Mouse (Mus musculus) neural tube, embryonic 12.5 days (tissue): ENCODE measurements around the gene Kras. TPM values are rescaled to one million over a fixed set of nuclear protein-coding genes. Genes with fewer than 3 reads are reported as not detected.
A peak's percentile ranks its signal among the peaks of the same experiment; 100 is the strongest.

Experiments
- ATAC-seq: fragments of 200-750 bp; cut with Nextera tagmentation; 2 replicates; pipeline ENCODE4 v1.8.0; 2017; ENCODE audit warnings: low read depth, mild to moderate bottlenecking, moderate TSS enrichment, moderate library complexity; ENCODE audit not compliant: low FRiP score
- H3K27ac ChIP-seq: fragments of 300-500 bp; sonication (generic); 2 replicates; pipeline ENCODE4 v1.5.1; 2016
- H3K27me3 ChIP-seq: fragments of 300-500 bp; sonication (generic); replicated peaks from 2 replicates; pipeline ENCODE4 v1.6.1; 2016; ENCODE audit warnings: mild to moderate bottlenecking
- H3K36me3 ChIP-seq: fragments of 300-500 bp; sonication (generic); 2 replicates; pipeline ENCODE4 v1.6.1; 2016; ENCODE audit warnings: mild to moderate bottlenecking
- H3K4me1 ChIP-seq: fragments of 300-500 bp; sonication (generic); 2 replicates; pipeline ENCODE4 v1.6.1; 2016
- H3K4me2 ChIP-seq: fragments of 300-500 bp; sonication (generic); replicated peaks from 2 replicates; pipeline ENCODE4 v1.6.1; 2016; ENCODE audit warnings: mild to moderate bottlenecking
- H3K4me3 ChIP-seq: fragments of 300-500 bp; sonication (generic); 2 replicates; pipeline ENCODE4 v1.5.1; 2016
- H3K9ac ChIP-seq: fragments of 300-500 bp; sonication (generic); 2 replicates; pipeline ENCODE4 v1.6.1; 2016; ENCODE audit warnings: mild to moderate bottlenecking
- H3K9me3 ChIP-seq: fragments of 300-500 bp; sonication (generic); 2 replicates; pipeline ENCODE4 v1.6.1; 2016; ENCODE audit warnings: mild to moderate bottlenecking
- WGBS: fragments of 180-500 bp; shearing (Covaris S2); methylation state at CpG from one replicate; pipeline ENCODE4 v1.1.7; 2016; 5-methylcytosine and 5-hydroxymethylcytosine counted together
- polyA plus RNA-seq: library from polyadenylated mRNA; unstranded; fragments of >200 nt; fragmentation: Nextera tagmentation; extraction: Ambion mirVana; gene quantifications from 2 replicates; pipeline ENCODE4 v1.2.1, GENCODE M21; 2016

Kras gene
- polyA plus RNA-seq, 1 experiment from 2014 or later, result 114 TPM

- Histone ChIP-seq H3K4me2 (no peak overlapping the region), H3K27me3 (no peaks in the 10 kb centered on the region), H3K36me3 (no peaks in the 10 kb centered on the region), H3K4me1 (0 out of 2 replicates have a peak, but pooled peaks cover under 1% of the 10 kb centered on the region), H3K27ac (no peak overlapping the region), H3K9me3 (no peaks in the 10 kb centered on the region), H3K4me3 (no peak overlapping the region), H3K9ac (no peak overlapping the region)
- no peak for ATAC-seq
- 77% methylated on average over 10 of the region's 10 CpGs for WGBS
These were observed 44.9 kb downstream of the Kras start for GRCm38 (mm10) chr6:145205142-145205541.

GRCm38 (mm10) chr6:145204440-145204839 is 45.6 kb downstream of the Kras start:
- ATAC-seq, result no peak
- no peaks in the 10 kb centered on the region for H3K27me3 ChIP-seq
- 94% methylated on average over 6 of the region's 6 CpGs for WGBS

DNA sequence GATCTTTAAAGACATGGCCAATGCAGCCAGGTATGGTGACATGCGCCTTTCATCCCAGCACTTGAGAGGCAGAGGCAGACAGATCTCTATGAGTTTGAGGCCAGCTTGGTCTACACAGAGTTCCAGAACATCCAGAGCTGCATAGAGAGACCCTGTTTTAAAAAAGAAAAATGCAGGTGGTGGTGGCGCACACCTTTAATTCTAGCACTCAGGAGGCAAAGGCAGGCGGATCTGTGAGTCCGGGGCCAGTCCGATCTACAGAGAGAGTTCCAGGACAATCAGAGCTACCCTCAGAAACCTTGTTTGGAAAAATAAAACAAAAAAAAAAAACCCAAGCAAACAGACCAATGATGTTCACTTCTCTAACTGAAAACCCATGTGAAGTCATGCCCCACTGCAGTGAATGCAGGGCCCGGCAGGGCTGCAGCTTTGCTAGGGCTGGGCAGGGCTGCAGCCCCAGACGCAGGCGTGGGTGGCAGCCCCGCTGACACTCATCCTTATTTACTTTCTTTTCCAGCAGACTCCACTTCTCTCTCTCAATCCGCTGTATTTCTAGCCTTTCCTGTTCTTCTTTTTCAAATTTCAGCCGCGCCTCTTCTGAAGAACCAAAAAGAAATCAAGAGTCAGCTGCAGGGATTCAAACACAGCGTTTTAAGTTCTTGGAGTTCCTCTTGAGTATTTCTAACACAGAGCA is 47.5 kb downstream of the Kras start:
- Histone ChIP-seq H3K4me2 (no peak overlapping the region), H3K36me3 (no peaks in the 10 kb centered on the region), H3K27ac (no peak overlapping the region), H3K4me1 (no peaks in the 10 kb centered on the region), H3K4me3 (no peak overlapping the region), H3K27me3 (no peaks in the 10 kb centered on the region), H3K9me3 (no peaks in the 10 kb centered on the region), H3K9ac (no peak overlapping the region)
- ATAC-seq, result no peak
- 85% methylated on average over 13 of the region's 13 CpGs for WGBS

More at GRCm38 (mm10) chr6:145204440-145204839, 45.6 kb downstream of the Kras start:
- no peak overlapping the region for H3K4me2 ChIP-seq
- H3K4me1 ChIP-seq, result no peaks in the 10 kb centered on the region
- no peak overlapping the region for H3K9ac ChIP-seq
- H3K27ac ChIP-seq, result no peak overlapping the region
- H3K9me3 ChIP-seq, result no peaks in the 10 kb centered on the region
- H3K36me3 ChIP-seq, result no peaks in the 10 kb centered on the region
- no peak overlapping the region for H3K4me3 ChIP-seq

- no peaks in the 10 kb centered on the region for H3K4me1 ChIP-seq
- H3K27me3 ChIP-seq, result no peaks in the 10 kb centered on the region
- H3K9ac ChIP-seq, result no peak overlapping the region
- no peak for ATAC-seq
- WGBS, result 93% methylated on average over 8 of the region's 8 CpGs
- H3K9me3 ChIP-seq, result no peaks in the 10 kb centered on the region
- no peak overlapping the region for H3K4me3 ChIP-seq
- no peaks in the 10 kb centered on the region for H3K36me3 ChIP-seq
- H3K4me2 ChIP-seq, result no peak overlapping the region
- no peak overlapping the region for H3K27ac ChIP-seq
These were observed 51.9 kb downstream of the Kras start for GRCm38 (mm10) chr6:145197949-145198686.

DNA sequence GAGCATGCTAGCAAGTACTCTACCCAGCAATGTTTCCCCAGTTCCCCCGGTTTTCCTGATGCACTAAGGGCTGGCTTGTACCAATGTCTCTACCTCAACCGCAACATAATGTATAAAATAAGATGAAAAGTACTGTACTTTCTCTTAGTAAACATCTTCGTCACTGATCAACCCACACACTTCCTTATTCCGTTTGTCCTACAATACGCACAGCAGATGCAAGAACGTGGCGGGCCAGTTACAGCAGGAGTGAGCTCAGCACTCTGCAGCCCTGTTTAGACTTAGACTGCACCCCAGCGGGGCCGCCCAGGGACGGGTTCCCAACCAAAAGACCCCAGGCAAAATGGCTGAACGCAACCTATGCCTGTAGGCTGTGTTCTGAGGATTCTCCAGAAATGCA is 56.6 kb downstream of the Kras start:
- Histone ChIP-seq H3K27me3 (no peaks in the 10 kb centered on the region), H3K4me2 (no peak overlapping the region), H3K9me3 (no peaks in the 10 kb centered on the region), H3K27ac (no peak overlapping the region), H3K4me1 (no peaks in the 10 kb centered on the region), H3K9ac (no peak overlapping the region), H3K4me3 (no peak overlapping the region), H3K36me3 (no peaks in the 10 kb centered on the region)
- 82% methylated on average over 11 of the region's 11 CpGs for WGBS
- ATAC-seq, result no peak

DNA sequence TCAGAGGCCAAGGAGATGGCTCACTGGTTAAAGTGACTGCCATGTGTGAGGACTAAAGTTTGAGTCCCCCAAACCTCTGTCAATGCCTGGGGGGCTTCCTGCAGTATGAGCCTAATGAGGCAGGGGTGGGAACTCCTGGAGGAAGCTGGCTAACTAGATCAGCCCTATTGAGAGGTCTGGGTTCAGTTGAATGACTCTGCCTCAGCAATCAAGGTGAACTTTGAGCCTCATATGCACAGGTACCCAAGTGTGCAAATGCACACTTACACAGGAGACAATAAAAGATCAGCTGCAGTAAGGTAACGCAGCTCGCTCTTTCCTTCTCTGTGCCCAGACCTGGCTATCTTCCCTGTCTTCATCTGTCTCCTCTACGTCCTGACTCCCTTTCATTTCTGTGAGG is 57.0 kb downstream of the Kras start:
- H3K36me3 ChIP-seq, result no peaks in the 10 kb centered on the region
- WGBS, result 90% methylated on average over 3 of the region's 3 CpGs
- no peak overlapping the region for H3K9ac ChIP-seq
- H3K4me1 ChIP-seq, result no peaks in the 10 kb centered on the region
- H3K27me3 ChIP-seq, result no peaks in the 10 kb centered on the region
- H3K4me2 ChIP-seq, result no peak overlapping the region
- H3K27ac ChIP-seq, result no peak overlapping the region
- ATAC-seq, result no peak
- no peaks in the 10 kb centered on the region for H3K9me3 ChIP-seq
- H3K4me3 ChIP-seq, result no peak overlapping the region

DNA sequence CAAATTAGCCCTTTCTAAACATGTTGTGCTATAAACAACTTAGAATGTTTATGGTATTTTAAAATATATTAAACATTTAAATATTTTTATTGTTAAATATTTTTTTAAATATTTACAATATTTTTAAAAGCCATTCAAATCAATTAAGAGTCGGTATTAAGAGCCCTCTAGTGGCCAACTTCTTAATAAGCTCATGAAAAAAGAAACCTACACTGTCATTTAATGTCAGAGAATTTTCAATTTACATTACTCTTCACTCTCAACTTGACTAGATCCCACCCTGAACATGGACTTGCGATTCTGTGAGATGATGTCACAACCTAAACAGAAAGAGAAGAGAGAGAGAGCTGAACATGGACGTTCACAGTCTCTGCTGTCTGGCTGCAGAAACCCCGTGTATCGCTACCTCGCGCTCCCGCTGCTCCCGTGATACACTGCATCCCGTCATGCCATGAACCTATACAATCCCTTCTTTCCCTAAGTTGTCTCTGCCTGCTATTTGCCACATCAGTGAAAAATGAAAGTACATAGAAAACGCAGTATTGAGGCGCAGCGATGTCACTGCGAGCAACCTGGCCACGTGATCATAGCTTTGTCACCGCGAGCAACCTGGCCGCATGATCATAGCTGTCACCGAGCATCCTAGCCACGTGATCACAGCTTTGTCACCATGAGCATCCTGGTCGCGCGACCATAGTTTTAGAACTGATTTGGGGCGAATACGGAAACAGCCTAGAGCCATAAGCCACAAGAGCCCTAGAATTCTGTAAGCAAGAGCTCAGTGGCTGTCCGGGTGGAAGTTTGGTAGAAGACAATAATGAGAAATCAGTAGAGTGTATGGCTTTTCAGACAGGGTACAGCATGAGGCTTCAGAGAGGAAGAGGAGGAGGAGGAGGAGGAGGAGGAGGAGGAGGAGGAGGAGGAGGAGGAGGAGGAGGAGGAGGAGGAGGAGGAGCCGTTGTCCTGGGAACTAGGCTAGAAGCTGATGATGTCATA is 62.6 kb downstream of the Kras start:
- H3K9me3 ChIP-seq, result no peaks in the 10 kb centered on the region
- H3K4me2 ChIP-seq, result peak overlapping the region; percentile 40
- 68% methylated on average over 27 of the region's 27 CpGs for whole genome bisulfite sequencing
- ATAC-seq, result peak; percentile 72; the same call in 1 of the 2 replicates
- H3K9ac ChIP-seq, result no peak overlapping the region
- H3K4me1 ChIP-seq, result no peaks in the 10 kb centered on the region
- H3K36me3 ChIP-seq, result no peaks in the 10 kb centered on the region
- 0 out of 2 replicates have a peak overlapping the region, but pooled peaks have one; percentile 9 for H3K4me3 ChIP-seq
- no peak overlapping the region for H3K27ac ChIP-seq
- no peaks in the 10 kb centered on the region for H3K27me3 ChIP-seq

GRCm38 (mm10) chr6:145186096-145186495 is 63.9 kb downstream of the Kras start:
- WGBS, result 89% methylated on average over 1 of the region's 1 CpGs

DNA sequence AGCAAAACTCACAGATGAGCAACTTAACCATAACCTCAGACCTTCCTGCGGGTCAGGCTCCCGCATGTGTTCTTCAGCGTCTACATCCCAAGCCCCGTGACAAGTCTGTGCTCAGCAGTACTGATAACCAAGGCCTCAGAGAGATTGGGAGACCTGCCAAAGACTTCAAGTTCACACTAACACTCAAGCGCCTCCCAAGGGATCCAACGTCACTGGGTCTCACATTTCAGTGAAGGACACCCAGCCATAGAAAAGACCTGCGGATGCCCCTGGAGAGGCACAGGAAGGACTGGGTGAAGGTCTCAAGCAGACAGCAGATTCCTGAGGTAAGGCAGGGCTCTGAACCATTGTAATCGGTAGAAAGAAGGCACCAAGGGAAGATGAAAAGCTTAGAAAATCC is 68.0 kb downstream of the Kras start:
- H3K27ac ChIP-seq, result no peak overlapping the region
- H3K36me3 ChIP-seq, result no peaks in the 10 kb centered on the region
- no peaks in the 10 kb centered on the region for H3K9me3 ChIP-seq
- no peak overlapping the region for H3K4me2 ChIP-seq
- 81% methylated on average over 8 of the region's 8 CpGs for WGBS
- H3K4me1 ChIP-seq, result no peaks in the 10 kb centered on the region
- ATAC-seq, result no peak
- no peaks in the 10 kb centered on the region for H3K27me3 ChIP-seq
- H3K4me3 ChIP-seq, result no peak overlapping the region
- no peak overlapping the region for H3K9ac ChIP-seq

More at GRCm38 (mm10) chr6:145186096-145186495, 63.9 kb downstream of the Kras start:
- Histone ChIP-seq H3K4me3 (no peak overlapping the region), H3K36me3 (no peaks in the 10 kb centered on the region), H3K9ac (no peak overlapping the region), H3K27me3 (no peaks in the 10 kb centered on the region), H3K4me2 (no peak overlapping the region), H3K4me1 (no peaks in the 10 kb centered on the region), H3K27ac (no peak overlapping the region), H3K9me3 (no peaks in the 10 kb centered on the region)
- ATAC-seq, result no peak

DNA sequence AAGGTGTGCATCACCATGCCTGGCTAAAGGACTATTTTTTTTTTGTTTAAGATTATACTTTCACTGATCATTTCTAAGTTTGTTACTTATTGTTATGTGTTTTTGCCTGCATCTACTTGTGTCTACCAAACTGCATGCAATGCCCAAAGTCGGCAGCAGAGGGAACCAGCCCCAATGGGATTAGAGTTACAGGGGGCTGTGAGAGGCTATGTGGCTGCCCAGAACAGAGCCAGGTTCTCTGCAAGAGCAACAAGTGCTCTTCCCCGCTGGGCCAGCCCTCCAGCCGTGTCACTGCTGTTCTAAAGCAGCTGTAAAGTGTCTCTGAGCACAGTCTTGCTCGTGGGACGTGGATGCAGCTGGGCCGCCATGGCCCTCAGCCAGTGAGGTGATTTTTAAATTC is 70.4 kb downstream of the Kras start:
- Histone ChIP-seq H3K9ac (no peak overlapping the region), H3K9me3 (no peaks in the 10 kb centered on the region), H3K27me3 (0 out of 2 replicates have a peak, but pooled peaks cover 7% of the 10 kb centered on the region), H3K36me3 (no peaks in the 10 kb centered on the region), H3K4me1 (peaks cover 8% of the 10 kb centered on the region), H3K4me2 (no peak overlapping the region), H3K27ac (no peak overlapping the region), H3K4me3 (no peak overlapping the region)
- ATAC-seq, result no peak; the same call in 1 of the 2 replicates
- 21% methylated on average over 6 of the region's 6 CpGs for WGBS

- Histone ChIP-seq H3K36me3 (no peaks in the 10 kb centered on the region), H3K9me3 (no peaks in the 10 kb centered on the region), H3K27ac (no peak overlapping the region), H3K4me1 (peaks cover 21% of the 10 kb centered on the region), H3K27me3 (0 out of 2 replicates have a peak, but pooled peaks cover 7% of the 10 kb centered on the region), H3K9ac (no peak overlapping the region), H3K4me3 (no peak overlapping the region), H3K4me2 (no peak overlapping the region)
- WGBS, result 42% methylated on average over 10 of the region's 10 CpGs
- ATAC-seq, result no peak
These were observed 73.6 kb downstream of the Kras start for GRCm38 (mm10) chr6:145176474-145176873.

- no peaks in the 10 kb centered on the region for H3K36me3 ChIP-seq
- H3K4me3 ChIP-seq, result no peak overlapping the region
- no peak for ATAC-seq
- no peak overlapping the region for H3K27ac ChIP-seq
- peak overlapping the region; percentile 26 for H3K4me2 ChIP-seq
- 0 out of 2 replicates have a peak, but pooled peaks cover 7% of the 10 kb centered on the region for H3K27me3 ChIP-seq
- peaks cover 21% of the 10 kb centered on the region for H3K4me1 ChIP-seq
- no peaks in the 10 kb centered on the region for H3K9me3 ChIP-seq
- H3K9ac ChIP-seq, result no peak overlapping the region
- WGBS, result 30% methylated on average over 9 of the region's 9 CpGs
These were observed 74.5 kb downstream of the Kras start for GRCm38 (mm10) chr6:145175571-145175981.
